Mouse (Mus musculus) cortical plate, adult 2 months (tissue): Measurements from ENCODE around the gene Cacna2d1.

Source experiments
- CTCF ChIP-seq: fragments of 200-500 bp; IDR thresholded peaks from 2 replicates; pipeline ENCODE4 v1.5.1; 2011; ENCODE audit warnings: mild to moderate bottlenecking, control low read depth, low read length; ENCODE audit not compliant: insufficient read depth; ENCODE audit errors: extremely low read depth
- POLR2A ChIP-seq: fragments of 200-500 bp; IDR thresholded peaks from 2 replicates; pipeline ENCODE4 v1.6.1; 2011; ENCODE audit warnings: mild to moderate bottlenecking, low read length, control low read depth; ENCODE audit not compliant: insufficient read depth; ENCODE audit errors: extremely low read depth

GRCm38 (mm10) chr5:15966888-15967287 is 32.4 kb downstream of the Cacna2d1 start:
- TF ChIP-seq CTCF = no peak
- no peak for TF ChIP-seq POLR2A
